Mouse (Mus musculus) ES-Bruce4 (cell line): ENCODE data around the gene Agpat4.

Source experiments
- CTCF ChIP-seq: IDR thresholded peaks from one replicate; pipeline ENCODE4 v1.8.1; 2011; ENCODE audit warnings: low read depth, low read length
- POLR2A ChIP-seq: IDR thresholded peaks from one replicate; pipeline ENCODE4 v1.8.1; 2011; ENCODE audit warnings: low read length; ENCODE audit not compliant: insufficient read depth

GRCm38 (mm10) chr17:12115086-12115485 lies 3.4 kb upstream of the Agpat4 start:
- TF ChIP-seq CTCF (no peak), POLR2A (no peak)
